Mouse (Mus musculus) frontal cortex, postnatal 14 days (tissue): ENCODE results near the gene Polr3c.
"Not testable (repeated sequence)": the region's sequence is repeated elsewhere in the genome, so short reads cannot be mapped to it uniquely, and the experiment has no call there.

Source experiments
- DNase-seq, 2 experiments: peaks; one replicate each; pipeline ENCODE4 v3.0.0; 2022; ENCODE audit warnings: low spot score in 2 of 2

Polr3c gene

DNA sequence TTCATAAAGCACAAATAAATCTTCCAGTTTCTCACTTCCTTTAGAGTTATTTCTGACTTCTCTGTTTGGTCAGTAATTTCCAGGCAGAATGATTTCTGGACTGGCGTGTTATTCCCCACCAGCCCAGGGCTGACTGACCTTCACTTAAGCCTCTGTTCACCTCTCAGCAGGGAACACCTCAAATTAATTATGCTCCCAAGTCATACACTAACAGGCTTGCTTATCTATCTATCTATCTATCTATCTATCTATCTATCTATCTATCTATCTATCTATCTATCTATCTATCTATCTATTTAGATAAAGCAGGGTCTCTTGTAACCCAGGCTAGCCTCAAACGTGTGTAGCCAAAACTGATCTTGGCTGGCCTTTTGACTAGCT, 18.8 kb downstream of the Polr3c start:
- DNase-seq, result no peak

DNA sequence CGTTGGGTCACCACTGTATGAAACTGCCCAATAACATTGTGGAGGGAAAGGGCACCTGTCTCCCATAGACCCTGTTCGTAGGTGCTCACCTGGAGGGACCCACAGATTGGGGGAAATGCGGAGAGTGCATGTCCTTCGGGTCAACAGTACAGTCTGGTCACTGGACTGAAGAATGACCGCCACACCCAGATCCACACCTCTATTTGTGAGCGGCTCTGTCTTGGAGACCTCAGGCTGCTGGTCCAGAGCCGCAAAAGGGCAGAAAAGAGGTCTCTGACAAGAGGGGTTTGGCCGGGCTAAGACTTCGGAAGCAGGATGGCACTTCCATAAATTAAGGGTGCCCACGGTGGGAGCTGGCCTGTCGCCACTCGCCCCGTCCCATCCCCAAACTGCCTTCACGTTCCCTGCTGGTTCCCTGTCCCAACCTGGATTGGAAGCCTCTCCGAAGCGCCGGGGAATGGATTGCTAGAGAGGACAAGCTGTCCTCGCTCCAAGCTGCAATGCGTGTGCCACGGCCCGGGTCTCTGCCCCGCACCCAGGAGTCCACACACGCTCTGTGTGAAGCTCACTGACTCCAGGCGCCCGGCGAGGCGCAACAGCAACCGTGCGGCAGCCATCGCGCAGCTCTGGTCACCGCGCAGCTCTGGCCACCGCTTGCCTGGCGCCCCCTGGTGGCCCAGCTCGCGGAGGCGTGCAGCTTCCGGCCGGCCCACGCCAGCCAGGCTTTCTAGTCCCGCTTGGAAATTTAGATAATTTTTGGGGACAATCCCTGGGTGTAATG, 19.3 kb downstream of the Polr3c start, which contains the start of gene Nudt17:
Nudt17 (minus strand) TSS at position 660 of the 781 bp plus-strand sequence.
- DNase-seq, result peak; percentile 46 to 64

DNA sequence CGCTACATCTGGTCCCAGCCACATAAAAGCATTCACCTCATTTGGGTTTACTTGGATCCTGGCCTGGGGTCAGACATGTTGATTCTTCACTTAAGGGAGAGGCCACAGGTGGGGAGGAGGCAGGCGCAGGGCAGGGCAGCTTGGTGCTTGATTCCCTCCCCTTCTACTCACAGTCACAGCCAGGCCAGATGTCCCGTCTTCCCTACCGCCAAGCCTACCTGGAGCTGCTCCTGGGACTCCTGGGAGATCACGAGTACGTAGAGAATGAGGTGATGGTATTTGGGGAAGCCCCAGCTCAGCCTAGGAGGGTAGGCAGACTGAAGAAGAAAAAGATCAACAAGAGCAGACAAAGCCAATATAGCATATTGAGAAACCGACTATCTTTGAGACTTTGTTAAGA, 20.4 kb downstream of the Polr3c start:
- no peak for DNase-seq

DNA sequence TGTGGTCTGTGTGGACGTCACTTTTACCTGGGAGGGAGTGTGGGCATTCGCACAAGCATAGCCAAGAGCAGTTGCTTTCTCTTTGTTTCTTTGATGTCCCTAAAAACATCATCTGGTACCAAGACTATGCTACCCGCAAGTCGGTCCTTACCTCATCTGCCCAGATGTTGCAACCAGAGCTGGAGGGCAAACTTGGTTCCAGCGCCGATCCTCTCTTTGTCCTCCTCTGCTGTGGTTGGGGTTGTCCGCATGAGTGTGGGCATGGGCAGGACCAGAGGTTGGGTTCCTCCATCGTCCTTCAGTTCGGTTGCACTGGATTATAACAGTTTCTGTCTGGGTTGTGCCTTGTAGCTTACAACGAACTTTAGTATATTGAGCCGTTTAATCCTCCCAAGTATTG, 21.2 kb downstream of the Polr3c start:
- DNase-seq, result no peak

DNA sequence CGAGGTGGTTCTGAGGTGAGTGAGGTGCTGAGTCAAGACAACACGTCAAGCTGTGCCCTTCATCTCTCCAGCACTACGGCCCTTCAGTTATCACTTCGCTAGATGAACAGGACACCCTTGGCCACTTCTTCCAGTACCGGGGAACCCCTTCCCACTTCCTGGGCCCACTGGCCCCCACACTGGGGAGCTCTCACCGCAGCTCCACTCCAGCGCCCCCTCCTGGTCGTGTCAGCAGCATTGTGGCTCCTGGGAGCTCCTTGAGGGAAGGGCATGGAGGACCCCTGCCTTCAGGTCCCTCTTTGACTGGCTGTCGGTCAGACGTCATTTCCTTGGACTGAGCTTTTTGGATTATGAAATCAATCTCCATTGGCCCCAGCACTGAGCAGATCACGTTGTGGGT, 22.6 kb downstream of the Polr3c start:
- no peak for DNase-seq

DNA sequence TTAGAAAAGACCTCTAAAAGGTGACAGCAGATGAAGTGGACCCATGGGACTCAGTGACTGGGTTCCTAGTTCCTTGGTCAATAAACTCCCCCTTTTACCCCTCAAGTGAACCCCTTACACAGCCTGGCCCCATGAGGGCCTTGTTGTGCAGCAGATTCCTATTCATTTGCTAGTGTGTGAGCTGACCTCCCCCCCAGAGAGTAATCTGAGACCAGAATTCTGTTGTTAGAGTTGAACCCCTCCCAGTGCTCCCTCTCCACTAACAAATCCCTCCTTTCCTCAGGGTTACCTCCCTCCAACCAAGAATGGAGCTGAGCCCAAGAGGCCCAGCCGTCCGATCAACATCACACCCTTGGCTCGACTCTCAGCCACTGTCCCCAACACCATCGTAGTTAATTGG, 26.4 kb downstream of the Polr3c start:
- no peak for DNase-seq

DNA sequence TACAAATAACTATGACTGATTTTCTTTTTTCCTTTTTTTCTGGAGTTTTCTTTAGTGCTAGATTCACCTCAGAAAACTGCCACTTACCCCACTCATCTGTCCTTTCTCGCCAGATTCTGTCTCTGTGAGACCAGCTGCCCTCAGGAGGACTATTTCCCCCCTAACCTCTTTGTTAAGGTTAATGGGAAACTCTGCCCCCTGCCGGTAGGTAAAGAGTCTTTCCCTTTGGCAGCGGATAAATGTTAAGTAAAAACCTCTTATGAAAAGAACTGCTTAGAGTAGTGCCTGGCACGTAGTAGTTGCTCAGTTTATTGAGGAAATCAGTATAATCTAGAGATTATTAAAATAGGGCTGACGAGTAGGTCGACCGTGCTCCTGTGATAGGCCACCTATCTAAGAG, 27.1 kb downstream of the Polr3c start:
- DNase-seq, result no peak

DNA sequence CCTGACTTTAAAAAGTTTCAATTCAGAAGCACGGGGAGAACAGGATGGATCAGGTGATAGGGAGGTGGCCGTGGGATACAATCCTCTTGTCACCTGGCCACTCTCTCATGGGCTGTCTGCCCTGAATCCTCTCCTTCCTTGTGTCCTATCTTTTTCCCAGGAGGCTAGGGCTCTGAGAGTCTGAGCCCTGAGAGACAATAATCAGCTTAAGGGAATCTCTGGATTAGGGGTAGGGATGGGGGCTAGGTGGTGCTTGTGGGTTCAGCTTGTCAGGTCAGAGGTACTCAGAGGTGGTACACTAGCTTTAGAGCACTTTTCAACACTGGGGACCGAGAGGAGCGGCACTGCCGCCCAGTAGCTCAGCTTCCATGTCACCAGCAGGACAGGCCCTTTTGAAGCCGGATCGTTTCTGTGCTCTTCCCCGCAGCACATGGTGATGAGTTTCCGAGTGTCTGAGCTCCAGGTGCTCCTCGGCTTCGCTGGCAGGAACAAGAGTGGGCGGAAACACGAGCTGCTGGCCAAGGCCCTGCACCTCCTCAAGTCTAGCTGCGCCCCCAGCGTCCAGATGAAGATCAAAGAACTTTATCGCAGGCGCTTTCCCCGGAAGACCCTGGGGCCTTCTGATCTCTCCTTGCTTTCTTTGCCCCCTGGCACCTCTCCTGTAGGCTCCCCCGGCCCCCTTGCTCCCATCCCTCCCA, 28.3 kb downstream of the Polr3c start:
- no peak for DNase-seq

DNA sequence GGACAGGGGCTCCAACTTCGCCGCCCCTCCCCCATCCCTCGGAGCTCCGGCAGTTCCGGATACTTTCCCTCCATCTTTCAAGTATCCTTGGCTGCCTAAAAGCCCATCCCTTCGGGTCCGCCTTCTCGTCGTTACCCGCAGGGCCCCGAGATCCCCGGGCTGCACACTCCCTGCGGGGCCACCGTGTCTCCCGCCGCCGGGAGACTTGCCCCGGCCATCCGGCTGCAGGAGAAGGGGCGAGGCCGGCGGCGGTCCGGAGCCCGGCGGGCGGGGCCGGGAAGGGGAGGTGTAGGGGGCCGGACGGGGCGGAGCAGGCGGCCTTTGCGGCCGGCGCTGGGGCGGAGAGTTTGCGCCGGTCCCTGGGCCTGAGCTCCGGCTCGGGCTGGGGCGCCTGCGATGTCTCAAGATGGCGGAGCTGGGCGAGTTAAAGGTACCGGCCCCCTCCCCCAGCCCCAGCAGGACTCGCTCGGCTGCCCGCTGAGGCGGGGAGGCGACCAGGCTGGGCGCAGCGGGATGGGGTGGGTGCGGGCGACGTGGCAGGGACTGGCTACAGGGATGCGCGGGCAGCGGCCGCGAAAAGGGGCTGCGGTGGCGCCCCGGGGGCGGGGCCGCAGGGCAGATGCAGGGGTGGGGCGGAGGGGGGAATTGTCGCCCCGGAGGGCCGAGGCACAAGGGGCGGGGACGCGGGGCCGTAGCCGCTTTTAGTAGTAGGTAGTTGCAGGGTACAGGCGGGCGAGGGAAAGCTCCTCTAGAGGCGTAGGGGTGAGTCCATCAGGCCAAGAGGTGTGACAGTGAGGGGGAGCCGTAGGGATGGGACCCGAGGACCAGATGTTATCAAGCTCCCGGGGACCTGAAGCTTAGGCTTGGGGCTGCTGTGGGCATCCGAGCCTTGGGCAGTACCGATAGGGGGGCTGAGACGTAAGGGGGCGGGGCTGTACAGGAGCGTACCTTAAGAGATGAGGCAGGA, 30.4 kb downstream of the Polr3c start:
- DNase-seq, result peak; percentile 59 to 66

DNA sequence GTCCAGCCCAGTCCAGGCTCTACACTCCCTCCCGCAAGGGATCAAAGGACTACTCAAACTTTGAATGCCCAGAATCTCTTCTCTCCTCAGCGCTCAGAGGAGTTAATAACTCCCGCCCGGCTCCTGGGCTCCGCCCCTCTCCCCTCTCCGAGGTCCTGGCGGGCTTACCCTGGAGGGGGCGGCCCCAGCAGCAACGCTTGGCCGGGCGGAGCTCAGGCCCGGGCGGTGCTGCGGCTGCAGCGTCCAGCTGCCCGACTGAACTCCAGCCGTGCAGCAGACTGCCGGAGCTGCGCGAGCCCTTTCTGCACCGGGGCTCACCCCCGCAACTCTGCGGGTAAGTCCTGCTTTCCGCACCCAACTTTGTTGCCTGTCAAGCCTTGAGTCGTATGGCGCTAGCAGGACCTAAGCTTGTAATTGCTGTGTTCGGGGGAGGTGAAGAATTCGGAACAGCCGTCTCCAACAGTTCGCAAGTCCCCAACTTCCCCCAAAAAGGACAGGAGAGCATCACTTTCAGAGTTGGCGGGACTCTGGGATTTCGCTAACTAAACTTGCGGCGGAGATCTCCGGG, 31.1 kb downstream of the Polr3c start, which contains the start of gene Pias3:
Pias3 (plus strand) TSS at position 187 of the 568 bp plus-strand sequence.
- DNase-seq, result peak in 1 of 2 experiments; percentile 53

DNA sequence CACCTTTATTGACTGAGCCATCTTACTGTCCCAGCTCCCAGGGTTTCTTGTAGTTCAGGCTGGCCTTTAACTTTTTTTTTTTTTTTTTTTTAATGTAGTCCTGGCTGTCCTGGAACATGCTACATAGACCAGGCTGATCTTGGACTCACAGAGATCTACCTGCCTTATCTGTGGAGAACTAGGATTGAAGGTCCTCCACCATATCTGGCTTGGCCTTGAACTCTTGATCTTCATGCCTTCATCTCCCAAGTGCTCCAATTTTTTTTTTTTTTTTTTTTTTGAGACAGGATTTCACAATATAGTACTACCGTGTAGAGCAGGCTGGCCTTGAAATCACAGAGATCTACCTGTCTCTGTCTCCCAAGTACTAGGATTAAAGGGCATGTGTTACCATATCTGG, 33.8 kb downstream of the Polr3c start:
- DNase-seq, result no peak

DNA sequence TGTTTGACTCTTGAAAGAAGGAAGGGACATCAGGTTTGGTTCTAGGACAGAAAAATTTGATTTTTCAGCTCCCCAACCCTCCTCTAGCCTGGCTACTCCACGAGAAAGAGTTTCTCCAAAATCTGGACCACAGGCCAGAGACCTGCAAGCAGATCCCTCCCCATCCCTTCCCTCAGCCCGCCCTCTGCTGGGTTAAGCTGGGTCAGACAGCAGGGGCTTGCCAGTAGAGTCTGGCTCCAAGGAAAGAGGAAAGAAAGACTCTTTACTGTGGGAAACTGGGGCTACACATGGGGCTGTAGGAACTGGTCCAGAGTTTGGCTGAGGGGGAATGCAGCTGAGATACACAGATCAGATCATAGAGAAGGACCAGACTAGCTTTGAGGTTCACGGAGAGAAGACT, 34.9 kb downstream of the Polr3c start:
- no peak for DNase-seq

DNA sequence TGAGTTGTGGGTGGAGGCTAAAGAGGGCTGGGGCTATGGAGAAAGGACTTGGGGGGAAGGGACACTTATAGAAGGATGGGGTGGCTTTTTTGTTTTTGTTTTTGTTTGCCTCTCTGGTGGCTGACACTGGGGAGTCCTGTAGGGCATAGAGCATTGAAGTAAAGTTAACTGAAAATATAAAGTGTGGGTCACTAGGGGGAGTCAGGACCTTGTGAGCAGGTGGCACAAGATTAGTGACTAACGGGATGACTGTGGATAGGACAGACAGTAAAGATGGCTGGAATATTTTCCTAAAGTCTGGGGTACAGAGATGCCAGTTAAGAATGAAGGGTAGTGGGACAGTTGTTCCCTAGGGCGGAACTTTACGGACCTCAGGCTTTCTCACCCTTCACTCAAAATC, 37.1 kb downstream of the Polr3c start:
- no peak for DNase-seq

DNA sequence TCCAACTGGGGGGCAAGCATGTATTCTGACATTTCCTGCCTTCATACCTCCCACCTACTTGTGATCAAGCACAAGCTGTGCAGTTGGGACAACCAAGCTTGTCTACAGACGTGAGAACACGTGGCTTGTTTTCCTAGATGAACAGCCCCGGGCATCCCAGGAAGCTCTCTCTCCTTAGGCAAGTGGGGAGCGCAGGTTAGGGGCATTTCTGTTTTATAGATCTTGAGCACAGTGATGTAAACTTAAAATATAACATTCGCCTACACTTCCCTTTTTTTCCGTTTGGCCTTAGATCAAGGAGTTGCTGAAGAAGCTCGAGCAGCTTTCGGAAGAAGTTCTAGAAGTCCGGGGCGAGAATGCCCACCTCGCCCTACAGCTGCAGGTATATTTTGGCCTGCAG, 38.6 kb downstream of the Polr3c start:
- no peak for DNase-seq

DNA sequence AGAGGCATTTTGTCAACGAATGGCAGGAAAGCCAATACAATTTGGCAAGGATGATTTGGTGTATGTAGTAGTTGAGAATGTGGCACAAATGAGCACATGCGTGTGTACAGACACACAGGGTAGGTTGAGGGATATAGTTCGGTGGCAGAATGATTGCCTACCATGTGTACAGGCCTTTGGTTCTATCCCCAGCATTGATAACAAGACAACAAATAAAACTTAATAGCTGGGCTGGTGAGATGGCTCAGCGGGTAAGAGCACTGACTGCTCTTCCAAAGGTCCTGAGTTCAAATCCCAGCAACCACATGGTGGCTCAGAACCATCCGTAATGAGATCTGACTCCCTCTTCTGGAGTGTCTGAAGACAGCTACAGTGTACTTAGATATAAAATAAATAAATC, 41.4 kb downstream of the Polr3c start:
- DNase-seq, result not testable (repeated sequence)

DNA sequence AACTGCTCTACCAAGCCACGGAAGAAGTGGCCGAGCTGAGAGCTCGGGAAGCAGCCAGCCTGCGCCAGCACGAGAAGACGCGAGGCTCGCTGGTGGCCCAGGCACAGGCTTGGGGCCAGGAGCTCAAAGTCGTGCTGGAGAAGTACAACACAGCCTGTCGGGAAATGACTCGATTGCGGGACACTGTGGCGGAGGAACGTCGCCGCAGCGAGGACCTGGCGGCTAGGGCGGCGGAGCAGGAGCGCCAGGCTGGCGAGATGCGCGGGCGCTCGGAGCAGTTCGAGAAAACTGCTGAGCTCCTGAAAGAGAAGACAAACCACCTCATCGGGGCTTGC, 42.6 kb downstream of the Polr3c start:
- DNase-seq, result no peak

DNA sequence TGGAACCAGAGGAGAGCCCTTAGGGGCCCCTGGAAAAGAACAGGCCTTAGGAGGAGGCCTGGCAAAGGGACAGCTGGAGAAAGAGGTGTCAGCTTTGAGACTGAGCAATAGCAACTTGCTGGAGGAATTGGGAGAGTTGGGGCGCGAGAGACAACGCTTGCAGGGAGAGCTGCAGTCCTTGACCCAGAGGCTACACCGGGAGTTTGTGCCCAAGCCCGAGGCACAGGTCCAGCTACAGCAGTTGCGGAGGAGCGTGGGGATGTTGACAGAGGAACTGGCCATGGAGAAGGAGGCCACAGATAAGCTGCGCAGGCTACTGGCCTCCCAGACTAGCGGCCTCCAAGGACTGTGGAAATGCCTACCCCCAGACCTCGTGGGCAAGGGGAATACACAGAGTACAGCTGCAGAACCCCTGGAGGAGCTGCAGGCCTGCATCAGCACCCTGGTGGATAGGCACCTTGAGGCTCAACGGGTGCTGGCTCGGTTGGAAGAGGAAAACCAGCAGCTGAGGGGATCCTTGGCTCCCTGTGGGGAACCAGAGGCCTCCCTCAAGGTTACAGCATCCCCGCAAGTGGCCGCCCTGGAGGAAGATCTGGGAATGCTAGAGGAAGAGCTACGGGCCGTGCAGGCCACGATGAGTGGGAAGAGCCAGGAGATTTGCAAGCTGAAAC, 43.1 kb downstream of the Polr3c start:
- DNase-seq, result no peak

DNA sequence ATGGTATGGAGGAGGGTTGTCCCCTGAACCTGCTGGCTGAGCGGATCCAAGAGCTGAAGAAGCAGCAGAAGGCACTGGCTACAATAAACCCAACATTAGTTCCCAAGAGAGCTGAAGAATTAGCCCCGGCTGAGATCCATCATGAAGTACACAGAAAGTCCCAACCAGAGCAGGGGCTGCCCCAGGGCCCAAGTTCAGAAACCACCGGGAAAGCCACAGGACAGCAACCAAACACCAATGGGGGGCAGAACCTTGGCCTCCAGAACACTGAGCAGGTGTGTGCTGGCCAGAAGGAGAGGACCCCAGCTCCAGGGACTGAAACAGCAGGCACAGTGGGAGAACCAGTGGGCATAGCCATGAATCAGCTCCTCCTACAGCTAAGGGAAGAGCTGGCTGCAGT, 43.9 kb downstream of the Polr3c start:
- no peak for DNase-seq

DNA sequence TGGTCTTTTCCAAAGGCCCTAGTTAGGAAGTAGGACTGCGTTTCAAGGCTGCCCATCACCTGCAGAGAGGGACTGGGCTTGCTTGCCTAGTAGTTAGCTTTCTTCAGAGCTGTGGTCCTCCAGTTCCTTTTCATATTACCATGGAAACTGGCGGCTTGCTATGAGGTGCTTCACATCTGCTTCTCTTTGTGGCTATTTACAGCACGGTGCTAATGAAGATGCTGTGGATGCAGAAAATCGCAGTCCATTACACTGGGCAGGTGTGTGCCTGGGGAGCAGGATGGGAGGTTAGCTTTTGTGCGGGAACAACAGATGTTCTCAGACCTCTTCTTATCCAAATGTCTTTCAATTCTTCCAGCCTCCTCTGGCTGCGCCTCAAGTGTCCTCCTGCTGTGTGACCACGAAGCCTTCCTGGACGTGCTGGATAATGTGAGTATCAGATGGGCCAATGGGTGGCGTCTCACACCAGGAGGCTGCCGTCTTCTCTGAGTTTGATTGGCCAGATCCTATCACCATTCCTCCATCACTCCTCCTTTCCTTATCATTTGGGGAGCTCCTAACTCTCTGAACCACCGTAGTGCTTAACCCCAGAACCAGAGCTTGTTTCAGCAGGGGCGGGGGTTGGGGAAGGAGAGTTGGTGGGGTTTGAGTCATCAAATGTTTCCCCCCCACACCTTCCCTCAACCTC, 47.0 kb downstream of the Polr3c start:
- DNase-seq, result no peak

DNA sequence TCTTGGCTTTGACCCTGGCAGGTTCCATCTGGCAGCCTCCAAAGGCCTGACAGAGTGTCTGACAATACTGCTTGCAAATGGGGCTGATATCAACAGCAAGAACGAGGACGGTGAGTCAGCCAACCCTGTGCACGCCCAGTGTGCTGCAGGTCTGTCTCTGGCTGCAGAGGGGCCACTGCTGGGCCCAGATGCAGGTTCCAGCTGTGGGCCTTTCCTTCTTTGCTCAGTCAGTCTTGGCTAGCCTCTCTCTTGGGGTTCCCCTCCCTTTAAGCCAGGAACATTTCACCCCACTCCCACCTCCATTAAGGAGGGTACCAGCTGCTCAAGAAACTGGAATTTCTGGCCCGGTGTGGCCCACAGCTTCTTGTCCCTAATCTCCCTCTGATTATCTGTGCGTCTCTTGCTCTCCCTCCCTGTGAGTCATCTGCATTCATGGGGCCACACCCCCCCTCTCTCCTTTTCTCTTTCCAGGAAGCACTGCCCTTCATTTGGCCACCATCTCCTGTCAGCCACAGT, 48.2 kb downstream of the Polr3c start:
- DNase-seq, result no peak

DNA sequence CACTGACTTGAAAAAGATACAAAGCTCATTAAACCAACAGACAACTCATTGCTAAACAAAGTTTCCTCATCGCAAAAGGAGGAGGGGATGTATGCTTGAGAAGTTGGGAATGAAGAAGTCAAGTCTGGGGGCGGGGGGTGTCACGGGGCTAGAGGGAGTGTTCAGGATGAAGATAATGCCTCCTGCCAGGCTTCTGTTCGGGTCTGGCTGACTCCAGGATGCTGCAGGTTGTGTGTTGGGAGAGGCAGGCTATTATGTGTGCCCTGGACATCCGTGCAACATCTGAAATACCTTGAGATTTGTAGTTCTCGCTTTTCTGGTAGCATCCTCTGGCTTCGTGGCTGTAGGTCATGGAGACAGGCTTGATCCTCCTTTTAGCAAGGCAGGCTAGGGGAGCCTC, 49.0 kb downstream of the Polr3c start:
- DNase-seq, result no peak
